Mouse (Mus musculus) forebrain, embryonic 13.5 days (tissue): ENCODE measurements around the gene Suco. TPM values are rescaled to one million over a fixed set of nuclear protein-coding genes. Genes with fewer than 3 reads are reported as not detected.

ENCODE experiments used
- ATAC-seq: fragments of 200-750 bp; cut with Nextera tagmentation; 2 replicates; pipeline ENCODE4 v1.8.0; 2017
- H3K27ac ChIP-seq: fragments of 300-500 bp; sonication (generic); 2 replicates; pipeline ENCODE4 v1.5.1; 2015; ENCODE audit warnings: inconsistent platforms, mild to moderate bottlenecking, moderate library complexity
- H3K27me3 ChIP-seq: fragments of 300-500 bp; sonication (generic); 2 replicates; pipeline ENCODE4 v1.6.1; 2015; ENCODE audit warnings: mild to moderate bottlenecking, inconsistent platforms
- H3K36me3 ChIP-seq: fragments of 300-500 bp; sonication (generic); 2 replicates; pipeline ENCODE4 v1.6.1; 2015; ENCODE audit warnings: mild to moderate bottlenecking, inconsistent platforms; ENCODE audit not compliant: poor library complexity, severe bottlenecking
- H3K4me1 ChIP-seq: fragments of 300-500 bp; sonication (generic); 2 replicates; pipeline ENCODE4 v1.6.1; 2015; ENCODE audit warnings: inconsistent platforms
- H3K4me2 ChIP-seq: fragments of 300-500 bp; sonication (generic); 2 replicates; pipeline ENCODE4 v1.6.1; 2015; ENCODE audit warnings: inconsistent platforms, mild to moderate bottlenecking, moderate library complexity
- H3K4me3 ChIP-seq: fragments of 300-500 bp; sonication (generic); 2 replicates; pipeline ENCODE4 v1.5.1; 2015; ENCODE audit warnings: mild to moderate bottlenecking, inconsistent platforms
- H3K9ac ChIP-seq: fragments of 300-500 bp; sonication (generic); 2 replicates; pipeline ENCODE4 v1.6.1; 2015; ENCODE audit warnings: mild to moderate bottlenecking, inconsistent platforms
- H3K9me3 ChIP-seq: fragments of 300-500 bp; sonication (generic); replicated peaks from 2 replicates; pipeline ENCODE4 v1.6.1; 2016; ENCODE audit warnings: inconsistent platforms
- WGBS: fragments of 180-500 bp; shearing (Covaris S2); methylation state at CpG from one replicate; pipeline ENCODE4 v1.1.7; 2015; 5-methylcytosine and 5-hydroxymethylcytosine counted together
- polyA plus RNA-seq: library from polyadenylated mRNA; unstranded; fragments of >200 nt; fragmentation: Nextera tagmentation; extraction: Ambion mirVana; gene quantifications from 2 replicates; pipeline ENCODE4 v1.2.1, GENCODE M21; 2015

Suco gene
- polyA plus RNA-seq, 1 experiment from 2014 or later: 33.2 TPM

DNA sequence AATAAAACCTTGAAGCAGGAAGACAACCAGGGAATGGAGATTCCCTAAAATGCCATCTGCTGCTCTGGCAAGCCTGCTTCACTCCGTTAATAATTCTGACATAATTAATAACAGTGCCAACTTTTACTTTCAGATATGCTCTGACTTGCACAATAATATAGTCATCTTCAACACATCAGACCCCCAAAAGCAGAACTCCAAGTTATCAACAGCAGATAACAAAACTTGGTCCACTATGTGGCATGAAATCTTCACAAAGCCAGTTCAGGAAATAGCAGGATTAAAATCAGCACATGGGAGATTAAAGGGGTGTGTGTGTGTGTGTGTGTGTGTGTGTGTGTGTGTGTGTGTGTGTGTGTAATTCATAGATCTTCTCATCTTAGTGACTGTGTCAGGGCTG is 9.3 kb upstream of the Suco start:
- H3K27me3 ChIP-seq: no peaks in the 10 kb centered on the region
- no peak overlapping the region for H3K9ac ChIP-seq
- no peaks in the 10 kb centered on the region for H3K4me1 ChIP-seq
- H3K4me2 ChIP-seq: no peak overlapping the region
- no peak overlapping the region for H3K4me3 ChIP-seq
- ATAC-seq: no peak
- H3K9me3 ChIP-seq: no peaks in the 10 kb centered on the region
- 76% methylated on average over 1 of the region's 1 CpGs for WGBS
- H3K27ac ChIP-seq: no peak overlapping the region
- no peaks in the 10 kb centered on the region for H3K36me3 ChIP-seq

DNA sequence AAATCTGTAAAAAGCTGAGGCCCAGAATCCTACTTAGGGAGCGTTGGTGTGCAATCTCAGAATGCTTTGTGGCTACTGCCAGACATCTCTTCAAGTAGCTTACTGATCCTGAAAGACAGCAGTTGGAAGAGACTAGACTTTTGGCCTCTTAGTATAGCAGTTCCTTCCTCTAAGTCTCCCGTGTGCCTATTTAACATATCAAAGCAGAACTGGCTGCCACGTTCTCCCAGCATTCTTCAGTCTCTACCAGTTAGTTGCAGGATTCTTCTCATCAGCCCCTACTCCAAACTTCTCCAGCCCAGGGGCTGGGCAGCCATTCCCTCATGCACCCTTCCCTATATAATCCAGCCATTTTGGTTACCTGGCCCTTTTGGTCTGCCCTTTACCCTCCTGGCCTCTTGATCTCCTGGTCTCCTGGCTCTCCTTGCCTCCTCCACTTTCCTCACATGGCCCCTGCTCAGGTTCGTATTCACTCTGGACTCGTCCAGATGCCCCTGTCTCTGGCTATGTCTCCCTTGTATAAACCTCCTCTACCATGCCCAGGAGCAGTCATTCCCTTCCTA is 1.2 kb upstream of the Suco start:
- WGBS: 14% methylated on average over 5 of the region's 5 CpGs
- ATAC-seq: no peak
- H3K4me2 ChIP-seq: peak overlapping the region; percentile 82
- no peaks in the 10 kb centered on the region for H3K9me3 ChIP-seq
- H3K27ac ChIP-seq: peak overlapping the region; percentile 33
- H3K27me3 ChIP-seq: no peaks in the 10 kb centered on the region
- H3K4me3 ChIP-seq: peak overlapping the region; percentile 86
- H3K9ac ChIP-seq: peak overlapping the region; percentile 50
- H3K4me1 ChIP-seq: peaks cover 28% of the 10 kb centered on the region
- no peaks in the 10 kb centered on the region for H3K36me3 ChIP-seq

DNA sequence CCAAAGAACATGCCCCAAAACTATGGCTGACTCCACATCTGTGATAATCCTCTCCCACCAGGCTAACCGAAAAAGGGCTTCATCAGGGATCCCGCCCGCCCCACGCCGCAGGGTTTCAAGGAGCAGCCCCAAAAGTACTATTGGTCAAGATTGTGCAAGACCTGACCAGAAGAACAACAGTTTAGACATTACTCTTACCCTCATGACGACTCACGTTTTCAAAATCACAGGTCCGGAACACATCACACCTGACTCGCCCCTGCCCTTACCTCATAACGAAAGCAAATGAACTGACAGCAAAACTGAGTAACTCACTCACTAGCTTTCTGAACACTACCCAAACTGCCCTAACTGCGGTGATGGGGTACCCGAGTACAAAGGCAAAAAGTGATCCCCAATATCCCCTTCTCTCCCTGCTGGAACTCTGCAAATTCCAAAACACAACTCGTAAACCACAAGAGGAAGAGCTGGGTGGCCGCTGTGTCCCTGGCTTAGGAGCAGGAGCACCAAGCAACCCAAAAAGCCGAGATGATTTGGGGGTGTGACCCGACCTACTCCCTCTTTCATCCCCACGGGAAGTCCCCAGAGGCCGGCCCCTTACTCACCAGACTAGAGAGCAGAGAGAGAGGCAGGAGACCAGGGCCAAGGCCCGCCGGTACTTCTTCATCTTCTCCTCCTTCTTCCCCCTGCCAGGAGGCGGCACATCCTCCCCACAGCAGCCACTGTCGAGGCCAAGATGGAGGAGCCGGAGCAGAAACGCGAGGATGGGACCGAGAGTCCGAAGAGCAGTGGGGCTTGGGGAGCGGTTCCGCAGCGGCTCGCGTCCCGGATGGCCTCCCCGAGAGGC is 553 bp downstream of the Suco start:
- peak overlapping the region; percentile 97 for H3K9ac ChIP-seq
- H3K36me3 ChIP-seq: no peaks in the 10 kb centered on the region
- ATAC-seq: no peak; the same call in 1 of the 2 replicates
- H3K4me2 ChIP-seq: peak overlapping the region; percentile 82
- H3K27me3 ChIP-seq: no peaks in the 10 kb centered on the region
- no peaks in the 10 kb centered on the region for H3K9me3 ChIP-seq
- H3K27ac ChIP-seq: peak overlapping the region; percentile 96
- peaks cover 28% of the 10 kb centered on the region for H3K4me1 ChIP-seq
- peak overlapping the region; percentile 86 for H3K4me3 ChIP-seq
- WGBS: under 1% methylated on average over 21 of the region's 34 CpGs

DNA sequence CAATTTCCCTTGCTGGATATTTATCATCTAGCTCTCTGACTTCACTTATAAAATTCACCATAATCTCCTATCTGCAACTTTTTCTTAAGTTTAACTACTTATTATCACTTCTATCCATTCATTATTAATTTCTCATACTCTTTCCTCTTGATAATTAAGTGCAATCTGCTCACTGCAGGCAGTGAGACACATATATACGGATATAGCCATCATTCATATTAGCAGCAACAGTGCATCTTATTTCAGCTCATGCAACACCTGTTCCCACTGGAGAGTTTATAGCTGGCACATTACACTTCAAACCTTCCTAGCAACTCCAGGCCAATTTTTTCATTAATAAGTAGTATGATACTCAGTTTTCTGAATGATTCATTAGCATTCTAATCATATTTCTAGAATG is 7.1 kb downstream of the Suco start:
- Histone ChIP-seq H3K4me2 (no peak overlapping the region), H3K4me3 (no peak overlapping the region), H3K9ac (no peak overlapping the region), H3K27ac (no peak overlapping the region), H3K36me3 (no peaks in the 10 kb centered on the region), H3K27me3 (no peaks in the 10 kb centered on the region), H3K4me1 (peaks cover 9% of the 10 kb centered on the region), H3K9me3 (no peaks in the 10 kb centered on the region)
- WGBS: 86% methylated on average over 1 of the region's 1 CpGs
- no peak for ATAC-seq

DNA sequence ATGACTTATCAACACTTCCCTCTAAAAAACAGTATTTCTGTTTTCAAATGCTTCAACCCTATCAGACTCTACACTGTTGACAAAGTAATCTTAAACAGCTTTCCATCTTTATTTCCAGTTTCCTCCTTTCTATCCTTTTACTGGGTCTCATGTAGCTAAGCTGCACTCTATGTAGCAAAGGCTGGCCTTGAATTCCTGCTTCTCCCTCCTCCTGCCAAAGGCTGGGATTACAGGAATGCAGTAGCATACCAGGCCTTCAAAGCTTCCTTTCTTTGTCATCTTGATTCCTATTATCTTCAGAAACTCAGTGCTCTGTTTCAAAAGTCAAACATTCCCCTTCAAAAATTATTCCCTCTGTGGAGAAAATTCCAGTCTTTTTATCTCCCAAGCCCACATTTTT is 8.1 kb downstream of the Suco start:
- Histone ChIP-seq H3K4me1 (no peaks in the 10 kb centered on the region), H3K27me3 (no peaks in the 10 kb centered on the region), H3K4me2 (no peak overlapping the region), H3K27ac (no peak overlapping the region), H3K9me3 (no peaks in the 10 kb centered on the region), H3K36me3 (no peaks in the 10 kb centered on the region), H3K9ac (no peak overlapping the region), H3K4me3 (no peak overlapping the region)
- ATAC-seq: no peak

DNA sequence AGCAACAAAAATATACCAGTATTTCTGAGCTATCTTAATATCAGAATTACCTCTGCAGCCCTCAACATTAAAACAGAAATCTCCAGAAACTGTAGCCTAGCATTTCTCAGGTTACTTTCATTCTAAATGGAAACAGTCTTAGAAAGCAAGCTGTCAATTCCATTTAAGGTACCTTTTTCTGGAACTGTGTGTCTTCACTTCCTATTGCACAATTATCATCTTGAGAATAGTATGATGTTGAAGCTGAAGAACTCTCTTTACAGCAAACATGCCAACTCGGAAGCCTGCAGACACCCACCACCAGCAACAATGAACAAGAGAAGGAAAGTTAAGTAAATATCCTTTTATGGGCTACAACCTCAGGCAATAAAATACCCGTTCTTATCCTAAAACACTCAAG is 12.7 kb downstream of the Suco start:
- no peak overlapping the region for H3K27ac ChIP-seq

DNA sequence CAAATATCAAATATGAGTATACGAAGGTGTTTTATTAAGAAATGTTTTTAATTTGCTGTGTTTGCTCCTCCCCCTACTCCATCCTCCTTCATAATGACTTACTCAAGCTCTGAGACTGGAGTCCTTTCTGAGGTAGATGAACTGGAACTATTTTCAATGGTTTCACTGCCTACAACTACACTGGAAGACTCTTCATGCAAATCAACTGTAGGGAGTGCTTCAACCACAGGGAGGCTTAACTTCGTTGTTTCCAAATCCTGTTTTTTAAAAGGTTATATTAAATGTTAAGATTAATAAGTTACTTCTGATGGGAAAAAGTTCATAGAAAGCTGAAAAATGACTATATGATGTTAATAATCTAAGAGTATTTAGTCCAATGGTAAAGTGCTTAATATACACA is 17.2 kb downstream of the Suco start:
- Histone ChIP-seq H3K27ac (no peak overlapping the region), H3K9ac (no peak overlapping the region), H3K9me3 (no peaks in the 10 kb centered on the region), H3K27me3 (no peaks in the 10 kb centered on the region), H3K36me3 (peaks cover 13% of the 10 kb centered on the region), H3K4me3 (no peak overlapping the region), H3K4me2 (no peak overlapping the region), H3K4me1 (no peaks in the 10 kb centered on the region)
- 92% methylated on average over 2 of the region's 2 CpGs for whole genome bisulfite sequencing
- ATAC-seq: no peak

More for the DNA sequence above, 12.7 kb downstream of the Suco start:
- Histone ChIP-seq H3K4me2 (no peak overlapping the region), H3K36me3 (no peaks in the 10 kb centered on the region), H3K9me3 (no peaks in the 10 kb centered on the region), H3K4me1 (no peaks in the 10 kb centered on the region), H3K27me3 (no peaks in the 10 kb centered on the region), H3K9ac (no peak overlapping the region), H3K4me3 (no peak overlapping the region)
- no peak for ATAC-seq
- 90% methylated on average over 2 of the region's 2 CpGs for WGBS

DNA sequence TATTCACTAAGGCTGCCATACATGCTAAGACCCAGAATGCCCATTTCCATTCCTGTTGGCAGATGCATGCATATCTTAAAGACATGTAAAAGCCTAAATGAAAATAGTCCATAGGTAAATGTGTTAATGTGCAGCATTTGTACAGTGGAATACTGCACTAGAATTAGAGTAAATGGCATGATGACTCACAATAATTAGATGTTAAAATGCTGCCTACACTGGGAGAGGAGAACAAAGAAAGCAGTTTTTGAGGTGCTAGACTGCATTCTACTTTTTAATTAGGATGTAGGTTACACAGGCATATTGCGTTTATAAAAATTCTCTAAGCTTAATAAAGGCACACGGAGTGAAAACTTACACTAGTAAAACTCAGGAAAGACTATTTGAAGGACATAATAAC is 49.8 kb downstream of the Suco start:
- Histone ChIP-seq H3K36me3 (peaks cover 25% of the 10 kb centered on the region), H3K4me1 (no peaks in the 10 kb centered on the region), H3K27ac (no peak overlapping the region), H3K27me3 (no peaks in the 10 kb centered on the region), H3K4me2 (no peak overlapping the region), H3K4me3 (no peak overlapping the region), H3K9me3 (no peaks in the 10 kb centered on the region), H3K9ac (no peak overlapping the region)
- 68% methylated on average over 2 of the region's 2 CpGs for WGBS
- ATAC-seq: peak; percentile 41; the same call in 1 of the 2 replicates

DNA sequence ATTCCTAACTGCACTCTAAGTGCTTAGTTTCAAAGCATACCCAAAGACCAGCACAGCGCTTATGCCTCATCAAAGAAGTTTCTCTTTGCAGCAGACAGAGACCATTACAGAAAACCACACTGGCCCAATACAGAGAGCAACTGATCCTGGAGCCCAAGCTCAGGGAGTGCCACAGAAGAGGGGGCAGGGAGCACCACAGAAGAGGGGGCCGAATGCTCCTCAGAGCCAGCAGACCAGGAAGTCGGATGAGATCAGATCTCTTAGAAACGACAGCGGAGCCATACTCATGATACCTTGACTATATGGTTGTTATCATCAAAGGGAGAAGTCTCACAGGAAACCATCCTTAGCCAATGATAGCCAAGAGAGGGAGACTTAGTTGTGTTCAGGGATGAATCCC is 67.1 kb downstream of the Suco start:
- WGBS: 89% methylated on average over 5 of the region's 5 CpGs
- no peaks in the 10 kb centered on the region for H3K9me3 ChIP-seq

DNA sequence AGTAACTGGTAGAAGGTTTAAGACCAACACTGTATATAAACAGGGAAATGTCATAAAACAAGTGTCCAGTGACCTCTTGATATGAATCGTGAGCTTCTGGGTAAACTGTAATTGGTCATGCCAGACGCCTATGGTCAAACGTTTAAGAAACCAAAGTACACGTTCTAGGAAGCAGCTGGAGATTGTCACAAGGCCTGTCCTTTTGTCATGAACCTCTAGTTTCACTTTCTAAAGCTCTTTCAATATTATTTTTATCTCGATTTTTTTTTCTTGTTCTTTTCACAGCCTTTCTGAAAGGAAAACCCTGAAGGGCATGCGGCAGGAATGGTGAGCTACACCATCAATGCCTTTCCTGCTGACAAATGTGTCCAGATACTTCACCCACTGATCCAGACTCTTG is 67.5 kb downstream of the Suco start:
- no peak overlapping the region for H3K4me2 ChIP-seq
- no peaks in the 10 kb centered on the region for H3K27me3 ChIP-seq
- ATAC-seq: no peak
- 85% methylated on average over 6 of the region's 6 CpGs for WGBS
- no peak overlapping the region for H3K4me3 ChIP-seq
- no peak overlapping the region for H3K27ac ChIP-seq
- H3K9me3 ChIP-seq: no peaks in the 10 kb centered on the region
- H3K36me3 ChIP-seq: no peaks in the 10 kb centered on the region
- no peaks in the 10 kb centered on the region for H3K4me1 ChIP-seq
- no peak overlapping the region for H3K9ac ChIP-seq

More for the DNA sequence above, 67.1 kb downstream of the Suco start:
- H3K4me2 ChIP-seq: no peak overlapping the region
- H3K4me1 ChIP-seq: no peaks in the 10 kb centered on the region
- no peak overlapping the region for H3K27ac ChIP-seq
- ATAC-seq: no peak
- no peak overlapping the region for H3K9ac ChIP-seq
- no peaks in the 10 kb centered on the region for H3K27me3 ChIP-seq
- no peak overlapping the region for H3K4me3 ChIP-seq
- no peaks in the 10 kb centered on the region for H3K36me3 ChIP-seq

DNA sequence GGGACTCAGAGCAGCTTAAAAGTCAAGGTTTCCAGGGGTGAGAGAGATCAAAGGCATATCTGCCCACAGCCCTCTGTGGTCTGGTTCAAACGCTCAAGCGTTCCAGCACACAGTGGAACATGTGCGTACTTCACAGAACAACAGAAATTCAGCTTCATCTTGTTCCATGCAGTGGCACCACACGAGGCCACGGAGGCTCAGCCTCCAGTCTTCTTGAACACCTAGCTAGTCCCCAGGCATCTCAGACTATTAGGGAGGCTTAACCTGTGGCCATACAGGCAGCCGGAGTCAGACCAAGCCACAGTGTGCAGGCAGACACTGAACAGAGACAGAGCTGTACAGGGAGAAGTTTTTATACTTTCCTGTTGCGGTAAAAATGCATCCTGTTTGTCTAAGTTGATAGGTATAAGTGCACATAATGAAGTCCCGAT is 71.9 kb downstream of the Suco start:
- Histone ChIP-seq H3K9ac (no peak overlapping the region), H3K9me3 (no peaks in the 10 kb centered on the region), H3K4me3 (no peak overlapping the region), H3K27me3 (no peaks in the 10 kb centered on the region), H3K36me3 (no peaks in the 10 kb centered on the region), H3K27ac (no peak overlapping the region), H3K4me2 (no peak overlapping the region), H3K4me1 (no peaks in the 10 kb centered on the region)
- no peak for ATAC-seq
- WGBS: 91% methylated on average over 8 of the region's 8 CpGs

DNA sequence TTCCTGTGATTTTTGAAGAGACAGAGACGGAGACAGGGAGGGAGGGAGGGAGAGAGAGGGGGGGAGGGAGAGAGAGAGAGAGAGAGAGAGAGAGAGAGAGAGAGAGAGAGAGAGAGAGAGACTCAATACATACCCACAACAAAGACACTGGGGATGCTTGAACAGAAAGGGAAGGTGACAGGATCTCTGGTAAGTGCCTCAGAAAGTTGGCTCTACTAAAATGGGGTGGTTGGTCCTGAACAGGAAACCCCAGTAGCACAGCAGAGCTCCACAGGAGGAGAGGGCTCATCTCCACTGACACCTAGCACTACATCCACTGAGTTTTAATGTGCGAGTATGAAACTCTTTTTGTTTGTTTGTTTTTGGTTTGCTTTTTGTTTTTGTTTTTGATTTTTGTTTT is 75.2 kb downstream of the Suco start:
- no peak overlapping the region for H3K4me2 ChIP-seq
- H3K4me1 ChIP-seq: no peaks in the 10 kb centered on the region
- no peaks in the 10 kb centered on the region for H3K36me3 ChIP-seq
- H3K27me3 ChIP-seq: no peaks in the 10 kb centered on the region
- no peak overlapping the region for H3K9ac ChIP-seq
- H3K9me3 ChIP-seq: no peaks in the 10 kb centered on the region
- no peak for ATAC-seq
- no peak overlapping the region for H3K4me3 ChIP-seq
- H3K27ac ChIP-seq: no peak overlapping the region
- 87% methylated on average over 2 of the region's 2 CpGs for WGBS

DNA sequence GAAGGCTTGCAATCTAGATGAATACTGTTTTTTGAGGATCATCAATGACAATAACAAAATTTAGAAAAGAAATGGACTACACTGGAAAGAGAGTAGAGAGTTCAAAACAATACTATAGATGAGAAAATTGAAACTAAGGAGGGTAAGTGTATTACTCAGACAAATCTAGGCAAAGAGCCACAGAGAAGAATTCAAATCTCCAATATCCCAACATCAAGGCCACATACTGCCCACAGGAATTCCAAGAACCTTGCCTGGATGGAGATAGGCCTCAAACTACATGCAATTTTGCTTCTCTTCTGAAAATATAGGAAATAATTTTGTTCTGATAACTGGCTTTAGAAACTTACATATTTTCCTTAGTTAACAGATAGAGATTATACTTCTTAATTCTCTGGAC is 76.2 kb downstream of the Suco start:
- Histone ChIP-seq H3K4me3 (no peak overlapping the region), H3K4me1 (no peaks in the 10 kb centered on the region), H3K27me3 (no peaks in the 10 kb centered on the region), H3K9me3 (no peaks in the 10 kb centered on the region), H3K27ac (no peak overlapping the region), H3K4me2 (no peak overlapping the region), H3K9ac (no peak overlapping the region), H3K36me3 (no peaks in the 10 kb centered on the region)
- ATAC-seq: no peak
